In genomic region chr4:147819659-147820058, GRCm38 (mm10) we compare ENCODE assay signal across 7 mouse cellular contexts. TPM values are rescaled to one million over a fixed set of nuclear protein-coding genes. Genes with fewer than 3 reads are reported as not detected.
DNase-seq lines count a peak whose midpoint lies in the region; ATAC-seq and TF ChIP-seq lines count a peak whose summit lies in the region.
"Not testable (repeated sequence)": the region's sequence is repeated elsewhere in the genome, so short reads cannot be mapped to it uniquely, and the experiment has no call there.
"Had no signal": no experiment of that assay in that cellular context is flagged by ENCODE, and none has a peak within 500 bp of the region (broad histone marks: within the 10 kb centered on the region; RNA-seq: fewer than 3 reads in every experiment).

No protein-coding gene starts in this region.

- H3K4me2 ChIP-seq in embryonic facial prominence, embryonic 11.5 days (ENCODE audit: low read depth, low read length); forebrain, embryonic 12.5 days; hindbrain, embryonic 11.5 days (replicated peaks; ENCODE audit: low read depth, low read length); limb, embryonic 12.5 days; limb, embryonic 14.5 days (replicated peaks; ENCODE audit: low read depth, low read length, severe bottlenecking); neural tube, embryonic 11.5 days (ENCODE audit: low read depth): not testable (repeated sequence)

- H3K36me3 ChIP-seq in embryonic facial prominence, embryonic 11.5 days (replicated peaks; ENCODE audit: control insufficient read depth, insufficient read depth, low read depth, low read length); hindbrain, embryonic 11.5 days (ENCODE audit: control insufficient read depth, insufficient read depth, low read length); limb, embryonic 14.5 days (ENCODE audit: control insufficient read depth, insufficient read depth, low read length); neural tube, embryonic 11.5 days (ENCODE audit: control insufficient read depth, insufficient read depth, low read length): not testable (repeated sequence)
- peaks cover 14% of the 10 kb centered on the region for H3K36me3 ChIP-seq in forebrain, embryonic 12.5 days (replicated peaks)
- H3K36me3 ChIP-seq in limb, embryonic 12.5 days: peaks cover 13% of the 10 kb centered on the region

- not testable (repeated sequence) for H3K9ac ChIP-seq in embryonic facial prominence, embryonic 11.5 days (replicated peaks; ENCODE audit: low read length); forebrain, embryonic 12.5 days; hindbrain, embryonic 11.5 days (ENCODE audit: low read depth, low read length); limb, embryonic 12.5 days (replicated peaks); limb, embryonic 14.5 days (ENCODE audit: low read depth, low read length, severe bottlenecking); neural tube, embryonic 11.5 days (ENCODE audit: low read length)

- not testable (repeated sequence) for H3K9me3 ChIP-seq in embryonic facial prominence, embryonic 11.5 days (replicated peaks; ENCODE audit: control insufficient read depth, low read length); hindbrain, embryonic 11.5 days (ENCODE audit: control insufficient read depth, low read length); neural tube, embryonic 11.5 days (ENCODE audit: control insufficient read depth, low read length)
- H3K9me3 ChIP-seq in forebrain, embryonic 12.5 days: peaks cover 40% of the 10 kb centered on the region
- H3K9me3 ChIP-seq in limb, embryonic 12.5 days: peaks cover 60% of the 10 kb centered on the region
- peaks cover 47% of the 10 kb centered on the region for H3K9me3 ChIP-seq in limb, embryonic 14.5 days (ENCODE audit: control insufficient read depth, low read length)

- not testable (repeated sequence) for H3K4me3 ChIP-seq in embryonic facial prominence, embryonic 11.5 days (ENCODE audit: low read depth, low read length); forebrain, embryonic 12.5 days (replicated peaks); hindbrain, embryonic 11.5 days (ENCODE audit: low read depth, low read length); limb, embryonic 12.5 days (replicated peaks); limb, embryonic 14.5 days (replicated peaks; ENCODE audit: low read length); neural tube, embryonic 11.5 days (ENCODE audit: low read depth, low read length)

- not testable (repeated sequence) for H3K4me1 ChIP-seq in embryonic facial prominence, embryonic 11.5 days (ENCODE audit: control insufficient read depth, insufficient read depth, low read length); forebrain, embryonic 12.5 days; hindbrain, embryonic 11.5 days (replicated peaks; ENCODE audit: control insufficient read depth, insufficient read depth, low read length); limb, embryonic 12.5 days (replicated peaks); limb, embryonic 14.5 days (ENCODE audit: control insufficient read depth, insufficient read depth, low read length); neural tube, embryonic 11.5 days (ENCODE audit: control insufficient read depth, insufficient read depth, low read length)

- 0 out of 2 replicates have a peak, but pooled peaks have one; percentile 34 for ATAC-seq in embryonic facial prominence, embryonic 11.5 days (replicated peaks; ENCODE audit: insufficient number of reproducible peaks, low FRiP score, low TSS enrichment, low read depth)
- ATAC-seq in forebrain, embryonic 12.5 days (ENCODE audit: low FRiP score): 0 out of 2 replicates have a peak, but pooled peaks have one; percentile 36
- peak; percentile 42; the same call in 1 of the 2 replicates for ATAC-seq in hindbrain, embryonic 11.5 days (ENCODE audit: low FRiP score)
- 0 out of 2 replicates have a peak, but pooled peaks have one; percentile 53 for ATAC-seq in limb, embryonic 12.5 days (ENCODE audit: insufficient number of reproducible peaks, insufficient read depth, low FRiP score, low TSS enrichment, low read depth)
- peak; percentile 37; the same call in 1 of the 2 replicates for ATAC-seq in limb, embryonic 14.5 days (ENCODE audit: low FRiP score, low read depth)
- ATAC-seq in neural tube, embryonic 11.5 days (ENCODE audit: insufficient read depth, low FRiP score, low TSS enrichment): 0 out of 2 replicates have a peak, but pooled peaks have one; percentile 36

- H3K27me3 ChIP-seq in embryonic facial prominence, embryonic 11.5 days (ENCODE audit: control insufficient read depth, insufficient read depth, low read length); forebrain, embryonic 12.5 days; hindbrain, embryonic 11.5 days (ENCODE audit: control insufficient read depth, insufficient read depth, low read length); limb, embryonic 12.5 days; limb, embryonic 14.5 days (ENCODE audit: control insufficient read depth, insufficient read depth, low read length); neural tube, embryonic 11.5 days (ENCODE audit: control insufficient read depth, insufficient read depth, low read length): not testable (repeated sequence)

- not testable (repeated sequence) for H3K27ac ChIP-seq in embryonic facial prominence, embryonic 11.5 days (replicated peaks; ENCODE audit: low read depth, low read length); forebrain, embryonic 12.5 days; hindbrain, embryonic 11.5 days (ENCODE audit: low read depth, low read length); limb, embryonic 12.5 days; limb, embryonic 14.5 days (replicated peaks; ENCODE audit: low read depth, low read length); neural tube, embryonic 11.5 days (ENCODE audit: low read depth, low read length)

- not testable (repeated sequence) for TF ChIP-seq POLR2A in limb, embryonic 14.5 days (IDR thresholded peaks at IDR 0.05; ENCODE audit: borderline replicate concordance, extremely low read depth, insufficient read depth, insufficient read length)

- DNase-seq in embryonic facial prominence, embryonic 11.5 days (ENCODE audit: low spot score); hindbrain, embryonic 11.5 days (ENCODE audit: low spot score); limb, embryonic 14.5 days (ENCODE audit: low spot score); neural tube, embryonic 11.5 days (ENCODE audit: low spot score): not testable (repeated sequence)

- WGBS in embryonic facial prominence, embryonic 11.5 days: 77% methylated on average over 7 of the region's 7 CpGs
- 87% methylated on average over 7 of the region's 7 CpGs for WGBS in forebrain, embryonic 12.5 days
- 83% methylated on average over 7 of the region's 7 CpGs for WGBS in hindbrain, embryonic 11.5 days
- 79% methylated on average over 7 of the region's 7 CpGs for WGBS in limb, embryonic 12.5 days
- 77% methylated on average over 7 of the region's 7 CpGs for WGBS in limb, embryonic 14.5 days
- WGBS in neural tube, embryonic 11.5 days: 85% methylated on average over 7 of the region's 7 CpGs

RNA-seq across cellular contexts. Expression of gene Zfp984, which starts 10.1 kb away (rescaled TPM):
- polyA plus RNA-seq in embryonic facial prominence, embryonic 11.5 days (2014; fragmentation: Nextera tagmentation; extraction: Ambion mirVana): 10.6 and 11.0 TPM in 2 replicates
- 5.5 and 5.7 TPM in 2 replicates for polyA plus RNA-seq in forebrain, embryonic 12.5 days (2016; fragmentation: Nextera tagmentation; extraction: Ambion mirVana)
- polyA plus RNA-seq in hindbrain, embryonic 11.5 days (2014; fragmentation: Nextera tagmentation; extraction: Ambion mirVana): 7.9 and 8.6 TPM in 2 replicates
- polyA plus RNA-seq in limb, embryonic 12.5 days (2016; fragmentation: Nextera tagmentation; extraction: Ambion mirVana): 8.0 and 8.4 TPM in 2 replicates
- 2.8 and 5.1 TPM in 2 replicates for polyA plus RNA-seq in limb, embryonic 14.5 days (2012; rRNA removed)
- polyA plus RNA-seq in limb, embryonic 14.5 days (2014; fragmentation: Nextera tagmentation; extraction: Ambion mirVana): 8.9 and 9.2 TPM in 2 replicates
- polyA plus RNA-seq in neural tube, embryonic 11.5 days (2014; fragmentation: Nextera tagmentation; extraction: Ambion mirVana): 7.2 and 7.5 TPM in 2 replicates

RNA-seq across cellular contexts. Expression of gene Zfp933, which starts 28.5 kb away (rescaled TPM):
- 5.0 and 6.1 TPM in 2 replicates for polyA plus RNA-seq in embryonic facial prominence, embryonic 11.5 days (2014; fragmentation: Nextera tagmentation; extraction: Ambion mirVana)
- polyA plus RNA-seq in forebrain, embryonic 12.5 days (2016; fragmentation: Nextera tagmentation; extraction: Ambion mirVana): 6.1 TPM in 2 replicates
- 5.5 and 7.3 TPM in 2 replicates for polyA plus RNA-seq in hindbrain, embryonic 11.5 days (2014; fragmentation: Nextera tagmentation; extraction: Ambion mirVana)
- 6.1 and 6.4 TPM in 2 replicates for polyA plus RNA-seq in limb, embryonic 12.5 days (2016; fragmentation: Nextera tagmentation; extraction: Ambion mirVana)
- polyA plus RNA-seq in limb, embryonic 14.5 days (2012; rRNA removed): 5.7 and 7.2 TPM in 2 replicates
- polyA plus RNA-seq in limb, embryonic 14.5 days (2014; fragmentation: Nextera tagmentation; extraction: Ambion mirVana): 5.0 and 5.2 TPM in 2 replicates
- polyA plus RNA-seq in neural tube, embryonic 11.5 days (2014; fragmentation: Nextera tagmentation; extraction: Ambion mirVana): 5.0 and 5.8 TPM in 2 replicates

RNA-seq across cellular contexts. Expression of gene Miip, which starts 49.0 kb away (rescaled TPM):
- 27.6 and 30.0 TPM in 2 replicates for polyA plus RNA-seq in embryonic facial prominence, embryonic 11.5 days (2014; fragmentation: Nextera tagmentation; extraction: Ambion mirVana)
- polyA plus RNA-seq in forebrain, embryonic 12.5 days (2016; fragmentation: Nextera tagmentation; extraction: Ambion mirVana): 53.8 and 61.4 TPM in 2 replicates
- 32.9 and 36.7 TPM in 2 replicates for polyA plus RNA-seq in hindbrain, embryonic 11.5 days (2014; fragmentation: Nextera tagmentation; extraction: Ambion mirVana)
- polyA plus RNA-seq in limb, embryonic 12.5 days (2016; fragmentation: Nextera tagmentation; extraction: Ambion mirVana): 48.4 and 49.1 TPM in 2 replicates
- 94.4 and 98.1 TPM in 2 replicates for polyA plus RNA-seq in limb, embryonic 14.5 days (2012; rRNA removed)
- 22.4 and 29.1 TPM in 2 replicates for polyA plus RNA-seq in limb, embryonic 14.5 days (2014; fragmentation: Nextera tagmentation; extraction: Ambion mirVana)
- 35.1 and 37.2 TPM in 2 replicates for polyA plus RNA-seq in neural tube, embryonic 11.5 days (2014; fragmentation: Nextera tagmentation; extraction: Ambion mirVana)
- polyA plus RNA-seq: G1E had no signal

RNA-seq across cellular contexts. Expression of gene Fv1, which starts 49.1 kb away (rescaled TPM):
- 14.7 and 15.6 TPM in 2 replicates for polyA plus RNA-seq in embryonic facial prominence, embryonic 11.5 days (2014; fragmentation: Nextera tagmentation; extraction: Ambion mirVana)
- polyA plus RNA-seq in forebrain, embryonic 12.5 days (2016; fragmentation: Nextera tagmentation; extraction: Ambion mirVana): 17.3 and 20.5 TPM in 2 replicates
- 11.8 and 15.3 TPM in 2 replicates for polyA plus RNA-seq in hindbrain, embryonic 11.5 days (2014; fragmentation: Nextera tagmentation; extraction: Ambion mirVana)
- 14.1 and 14.8 TPM in 2 replicates for polyA plus RNA-seq in limb, embryonic 12.5 days (2016; fragmentation: Nextera tagmentation; extraction: Ambion mirVana)
- 5.8 and 8.4 TPM in 2 replicates for polyA plus RNA-seq in limb, embryonic 14.5 days (2012; rRNA removed)
- 6.5 and 10.8 TPM in 2 replicates for polyA plus RNA-seq in limb, embryonic 14.5 days (2014; fragmentation: Nextera tagmentation; extraction: Ambion mirVana)
- polyA plus RNA-seq in neural tube, embryonic 11.5 days (2014; fragmentation: Nextera tagmentation; extraction: Ambion mirVana): 12.7 and 15.4 TPM in 2 replicates
- polyA plus RNA-seq: G1E had no signal
